Mouse (Mus musculus): ENCODE measurements around the gene Catsperg1.

The Catsperg1 gene

DNA sequence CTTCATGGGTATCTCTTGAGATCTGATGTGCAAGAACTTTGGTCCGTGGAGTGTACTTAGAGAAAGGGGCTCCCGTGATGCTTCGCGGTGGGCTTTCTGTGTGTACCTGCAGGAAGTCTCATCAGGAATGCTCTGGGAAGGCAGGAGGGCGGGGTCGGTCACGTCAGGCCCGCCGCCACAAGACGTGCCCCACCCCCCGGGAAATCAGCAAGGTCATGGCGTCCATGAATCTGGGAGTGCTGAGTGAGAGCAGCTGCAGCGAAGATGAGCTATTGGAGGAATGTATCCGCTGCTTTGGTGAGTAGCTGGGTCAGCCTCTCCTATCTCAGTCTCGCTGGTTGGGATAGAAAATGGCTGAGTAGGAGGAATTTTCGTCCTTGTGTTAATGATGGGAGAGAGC, 76.4 kb downstream of the Catsperg1 start:
- in situ Hi-C loops (cut with MboI, MseI), result no loop called here

DNA sequence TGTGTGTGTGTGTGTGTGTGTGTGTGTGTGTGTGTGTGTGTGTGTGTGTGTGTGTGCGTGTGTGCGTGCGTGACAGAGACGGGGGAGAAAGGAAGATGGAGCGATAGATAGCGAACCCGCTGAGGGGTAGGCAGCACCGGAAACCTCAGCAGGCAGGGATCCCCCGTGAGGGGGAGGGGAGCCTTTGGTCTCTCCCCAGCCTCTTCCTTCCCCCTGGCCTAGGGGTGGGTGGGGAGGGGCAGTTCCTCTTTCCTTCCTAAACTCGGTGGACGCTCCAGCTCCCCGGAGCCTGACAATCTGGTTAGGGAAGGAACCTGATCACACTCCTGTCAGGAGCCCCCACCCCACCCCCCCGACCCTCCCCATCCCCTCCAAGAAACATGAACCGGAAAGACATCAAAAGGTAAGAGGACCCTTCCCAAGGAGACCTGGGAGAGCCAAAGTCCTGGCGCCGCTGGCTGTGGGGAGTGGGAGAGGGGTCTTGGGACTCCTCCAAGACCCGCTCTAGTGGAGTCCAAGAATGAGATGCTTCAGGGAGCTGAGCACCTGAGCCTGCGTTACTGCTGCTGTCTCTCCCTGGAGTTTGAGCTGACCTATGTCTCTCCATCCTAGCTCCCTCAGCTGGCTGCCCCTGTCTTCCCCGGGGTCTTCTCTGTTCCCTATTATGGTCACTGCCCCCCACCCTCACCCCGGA, 79.0 kb downstream of the Catsperg1 start, which contains the start of gene Rasgrp4:
Rasgrp4 (plus strand) TSS at position 159 of the 694 bp plus-strand sequence.
- in situ Hi-C loops (cut with MboI, MseI), result no loop called here

DNA sequence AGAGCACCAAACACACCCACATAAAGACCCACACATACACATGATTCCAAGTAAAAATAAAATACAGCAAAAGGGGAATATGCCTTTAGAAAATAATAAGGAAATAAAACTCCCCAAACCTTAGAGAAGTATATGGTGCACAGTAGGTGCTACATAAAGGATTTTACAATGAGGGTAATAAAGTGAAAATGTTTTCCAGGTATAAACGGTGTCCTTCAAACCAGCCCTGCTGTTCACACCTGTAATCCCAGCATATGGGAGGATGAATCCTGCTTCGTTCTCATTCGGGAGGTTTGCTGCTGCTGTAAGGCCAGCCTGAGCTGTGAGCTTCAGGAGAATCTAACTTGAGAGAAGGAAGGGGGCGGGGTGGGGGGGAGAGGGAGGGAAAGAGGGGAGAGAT, 79.6 kb downstream of the Catsperg1 start:
- in situ Hi-C loops (cut with MboI, MseI), result no loop called here

Measured in regulatory T cell (primary cell).